Mouse (Mus musculus) megakaryocyte, embryonic 14.5 days (primary cell): ENCODE data around the gene Olfr270.

Experiments
- FLI1 ChIP-seq: IDR thresholded peaks from 2 replicates; pipeline ENCODE4 v1.6.1; 2012; ENCODE audit warnings: low read length, inconsistent platforms, mixed read lengths
- GATA1 ChIP-seq: IDR thresholded peaks from 3 replicates; pipeline ENCODE4 v1.6.1; 2012; ENCODE audit warnings: mixed read lengths, low read length, inconsistent platforms, borderline replicate concordance

- TF ChIP-seq FLI1 (no peak), GATA1 (no peak)
Observed at GRCm38 (mm10) chr4:52985216-52985615, 20.9 kb downstream of the Olfr270 start.
